Mouse (Mus musculus) mesoderm, embryonic 11.5 days (tissue): ENCODE measurements around the gene Oasl1.
"Not testable (repeated sequence)": the region's sequence is repeated elsewhere in the genome, so short reads cannot be mapped to it uniquely, and the experiment has no call there.

Experiments
- DNase-seq: peaks from one replicate; pipeline ENCODE4 v3.0.0-alpha.2; 2012; ENCODE audit warnings: low read depth, low spot score

Oasl1 gene

DNA sequence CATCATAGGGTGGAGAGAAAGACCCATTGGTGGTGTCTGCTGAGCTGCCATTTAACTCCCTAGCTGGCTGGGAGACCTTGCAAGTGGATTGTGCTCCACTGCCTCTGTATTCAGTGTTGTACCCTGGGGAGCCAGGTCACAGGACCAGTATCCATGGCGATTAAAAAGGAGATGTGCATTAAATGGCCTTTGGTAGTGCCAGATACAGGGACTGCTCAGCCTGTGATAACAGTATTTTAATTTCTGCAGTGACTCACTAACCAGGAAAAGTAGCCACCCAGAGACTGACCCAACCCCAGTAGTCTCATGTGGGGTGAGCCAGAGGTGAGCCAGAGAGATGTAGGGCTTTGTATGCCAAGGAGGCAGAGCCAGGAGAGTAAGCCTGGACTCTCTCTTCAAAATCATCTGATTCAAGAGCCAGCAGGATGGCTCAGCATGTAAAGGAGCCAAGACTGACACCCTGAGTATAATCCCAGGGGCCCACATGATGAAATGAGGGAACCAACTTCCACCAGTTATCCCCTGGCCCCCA lies 3.2 kb downstream of the Oasl1 start:
- no peak for DNase-seq

DNA sequence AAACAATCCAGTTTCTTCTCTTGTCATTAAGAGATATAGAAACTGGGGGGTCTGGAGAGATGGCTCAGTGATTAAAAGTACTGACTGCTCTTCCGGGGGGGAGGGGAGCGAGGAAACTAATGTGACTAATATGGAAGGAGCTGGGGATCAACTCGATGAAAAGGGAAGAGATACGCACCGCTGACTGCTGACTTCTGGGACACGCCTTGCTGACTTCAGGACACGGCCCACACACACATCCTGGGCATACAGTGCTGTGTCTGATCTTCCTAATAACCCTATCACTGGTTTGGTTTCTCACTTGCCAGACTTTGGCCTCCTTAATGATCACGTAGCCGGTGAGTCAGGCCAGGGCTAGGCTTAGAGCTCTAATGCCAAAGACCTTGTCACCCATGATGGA lies 3.7 kb downstream of the Oasl1 start:
- no peak for DNase-seq

DNA sequence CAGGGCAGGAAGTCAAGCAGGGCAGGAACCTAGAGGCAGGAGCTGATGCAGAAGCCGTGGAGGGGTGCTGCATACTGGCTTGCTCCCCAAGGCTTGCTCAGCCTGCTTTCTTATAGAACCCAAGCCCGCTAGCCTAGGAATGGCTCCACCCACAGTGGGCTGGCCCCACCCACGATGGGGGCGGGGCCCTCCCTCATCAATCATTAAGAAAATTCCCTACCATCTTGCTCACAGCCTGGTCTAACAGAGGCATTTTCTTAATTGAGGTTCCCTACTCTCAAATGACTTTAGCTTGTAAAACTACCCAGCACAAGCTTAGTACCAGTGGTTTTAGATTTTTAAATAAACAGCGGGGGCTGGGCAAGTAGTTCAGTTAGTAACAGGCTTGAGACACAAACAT lies 8.6 kb downstream of the Oasl1 start:
- no peak for DNase-seq

DNA sequence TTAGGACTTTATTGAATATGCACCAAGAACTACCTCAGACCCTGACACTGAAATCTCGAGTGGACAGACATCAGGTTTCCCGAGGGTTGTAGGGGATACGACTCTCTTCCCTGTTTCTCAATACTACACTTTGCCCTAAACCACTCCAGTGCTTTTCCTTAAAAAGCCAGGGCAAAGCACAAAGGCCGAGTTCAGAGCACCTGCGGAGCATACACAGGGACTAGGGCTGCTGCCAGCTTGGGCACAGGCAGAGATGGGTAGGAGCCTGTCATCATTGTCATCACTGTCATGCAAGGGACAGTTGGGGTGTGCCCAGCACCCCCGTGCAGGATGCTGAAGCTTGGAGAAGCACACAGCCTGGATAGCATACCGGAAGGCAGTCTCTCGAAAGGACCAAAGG lies 10.2 kb downstream of the Oasl1 start:
- no peak for DNase-seq

DNA sequence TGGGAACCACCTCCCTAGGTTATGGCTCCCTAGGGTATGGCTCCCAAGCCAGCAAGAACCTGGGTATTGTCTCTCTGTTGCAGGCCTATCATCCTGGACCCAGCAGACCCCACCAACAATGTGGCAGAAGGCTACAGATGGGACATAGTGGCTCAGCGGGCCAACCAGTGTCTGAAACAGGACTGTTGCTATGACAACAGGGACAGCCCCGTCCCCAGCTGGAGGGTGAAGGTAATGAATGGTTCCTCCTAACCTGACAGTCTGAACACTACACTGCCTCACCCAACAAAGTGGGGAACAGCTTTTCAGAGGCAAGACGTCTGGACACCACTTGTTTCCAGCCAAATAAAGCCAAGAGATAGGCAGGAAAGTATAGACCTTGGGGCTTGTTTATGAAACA lies 12.8 kb downstream of the Oasl1 start:
- DNase-seq: peak; percentile 50

- not testable (repeated sequence) for DNase-seq
These were observed 18.1 kb downstream of the Oasl1 start for GRCm38 (mm10) chr5:114941138-114941537.

- DNase-seq: peak; percentile 94
These were observed 19.2 kb downstream of the Oasl1 start, which contains the start of gene 2210016L21Rik for GRCm38 (mm10) chr5:114942074-114942765. Gene 2210016L21Rik (plus strand): TSS chr5:114942158.

- no peak for DNase-seq
These were observed 19.7 kb downstream of the Oasl1 start for GRCm38 (mm10) chr5:114942766-114943130.

GRCm38 (mm10) chr5:114945072-114945471 lies 22.0 kb downstream of the Oasl1 start:
- DNase-seq: no peak

DNA sequence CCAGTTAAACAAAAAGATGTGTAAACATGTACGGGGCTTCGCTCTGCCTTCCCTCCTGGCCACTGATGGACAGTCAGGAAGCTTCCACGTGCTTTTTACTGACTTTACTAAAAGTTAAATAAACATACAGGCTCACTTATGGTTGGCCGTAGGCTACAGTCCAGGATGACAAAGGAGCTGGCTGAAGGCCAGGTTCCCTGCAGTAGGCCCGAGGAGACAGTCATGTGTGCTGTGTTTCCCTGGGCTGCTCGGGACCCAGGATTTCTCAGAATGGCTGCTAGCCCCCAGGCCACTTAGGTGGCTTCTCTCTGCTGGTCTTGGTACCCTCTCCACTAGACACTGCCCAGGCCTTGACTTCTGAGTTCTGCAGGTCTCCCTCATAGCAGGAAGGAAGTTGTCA lies 25.9 kb downstream of the Oasl1 start:
- DNase-seq: no peak

DNA sequence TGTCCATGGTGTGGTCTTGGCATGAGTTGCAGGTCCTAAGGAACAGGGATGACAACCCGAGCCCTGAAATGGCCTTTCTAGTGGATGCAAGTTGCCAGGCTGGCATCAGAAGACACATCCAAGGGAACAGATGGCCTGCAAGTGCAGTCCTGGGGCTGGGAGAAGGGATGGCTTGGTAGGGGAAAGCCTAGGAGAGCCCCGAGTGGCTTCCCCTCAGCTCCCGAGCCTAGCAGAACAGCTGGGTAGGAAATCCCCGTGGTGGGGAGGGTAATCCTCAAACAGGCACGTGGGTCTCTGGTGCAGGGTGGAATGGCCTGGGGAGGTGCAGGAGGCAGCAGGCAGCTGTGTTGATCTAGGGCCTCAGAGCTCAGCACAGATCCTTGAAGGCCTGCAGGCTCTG lies 26.3 kb downstream of the Oasl1 start:
- no peak for DNase-seq

DNA sequence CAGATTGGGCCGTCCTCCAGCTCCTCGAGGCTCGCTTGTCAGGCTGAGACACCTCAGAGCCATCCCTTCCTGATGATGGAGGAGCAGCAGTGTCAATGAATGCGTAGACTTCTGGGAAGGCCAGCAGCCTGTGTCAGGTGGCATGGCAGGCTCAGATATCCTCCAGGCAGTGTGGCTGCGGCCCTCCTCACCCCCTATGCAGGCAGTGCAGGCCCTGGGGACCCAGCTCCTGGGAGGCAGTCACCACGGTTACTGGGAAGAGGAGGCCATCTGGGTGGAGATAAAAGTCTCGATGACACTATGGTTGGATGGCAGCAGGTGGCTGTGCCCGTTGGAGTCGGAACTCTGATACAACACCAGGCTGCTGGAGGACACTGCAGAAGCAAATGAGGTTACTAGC lies 26.8 kb downstream of the Oasl1 start:
- DNase-seq: no peak

GRCm38 (mm10) chr5:114950669-114951068 lies 27.6 kb downstream of the Oasl1 start:
- DNase-seq: no peak

GRCm38 (mm10) chr5:114951279-114951880 lies 28.3 kb downstream of the Oasl1 start:
- no peak for DNase-seq

- no peak for DNase-seq
These were observed 30.3 kb downstream of the Oasl1 start for GRCm38 (mm10) chr5:114953326-114953725.

- no peak for DNase-seq
These were observed 35.0 kb downstream of the Oasl1 start for GRCm38 (mm10) chr5:114958069-114958468.

- peak; percentile 31 for DNase-seq
These were observed 38.7 kb downstream of the Oasl1 start for GRCm38 (mm10) chr5:114961590-114962360.

DNA sequence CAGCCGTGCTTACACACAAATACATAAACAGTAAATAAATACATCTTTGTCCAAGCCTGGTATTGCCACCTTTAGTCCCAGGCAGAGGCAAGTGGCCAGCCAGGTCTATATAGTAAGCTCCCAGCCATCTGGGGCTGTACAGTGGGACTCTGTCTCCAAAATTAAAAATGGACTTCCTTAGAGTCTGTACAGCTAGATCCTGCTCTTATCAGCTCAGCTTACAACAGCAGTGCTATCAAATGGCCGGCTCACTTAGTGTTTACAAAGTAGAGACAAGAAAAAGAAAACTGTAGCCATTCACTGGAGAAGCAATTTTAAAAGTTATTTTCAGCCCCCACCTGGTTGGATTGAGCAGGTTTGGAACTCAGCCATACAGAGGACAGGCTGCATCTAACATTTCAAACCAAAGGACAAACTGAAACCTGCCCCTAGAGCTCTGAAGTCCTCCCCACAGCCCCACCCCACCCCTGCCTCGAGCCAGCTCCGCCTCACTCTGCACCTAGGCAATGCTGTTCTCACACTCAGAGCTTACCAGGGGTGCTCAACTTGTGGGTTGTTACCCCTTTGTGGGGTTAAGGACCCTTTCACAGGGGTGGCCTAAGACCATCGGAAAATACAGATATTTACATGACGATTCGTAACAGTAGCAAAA lies 41.4 kb downstream of the Oasl1 start:
- DNase-seq: no peak

DNA sequence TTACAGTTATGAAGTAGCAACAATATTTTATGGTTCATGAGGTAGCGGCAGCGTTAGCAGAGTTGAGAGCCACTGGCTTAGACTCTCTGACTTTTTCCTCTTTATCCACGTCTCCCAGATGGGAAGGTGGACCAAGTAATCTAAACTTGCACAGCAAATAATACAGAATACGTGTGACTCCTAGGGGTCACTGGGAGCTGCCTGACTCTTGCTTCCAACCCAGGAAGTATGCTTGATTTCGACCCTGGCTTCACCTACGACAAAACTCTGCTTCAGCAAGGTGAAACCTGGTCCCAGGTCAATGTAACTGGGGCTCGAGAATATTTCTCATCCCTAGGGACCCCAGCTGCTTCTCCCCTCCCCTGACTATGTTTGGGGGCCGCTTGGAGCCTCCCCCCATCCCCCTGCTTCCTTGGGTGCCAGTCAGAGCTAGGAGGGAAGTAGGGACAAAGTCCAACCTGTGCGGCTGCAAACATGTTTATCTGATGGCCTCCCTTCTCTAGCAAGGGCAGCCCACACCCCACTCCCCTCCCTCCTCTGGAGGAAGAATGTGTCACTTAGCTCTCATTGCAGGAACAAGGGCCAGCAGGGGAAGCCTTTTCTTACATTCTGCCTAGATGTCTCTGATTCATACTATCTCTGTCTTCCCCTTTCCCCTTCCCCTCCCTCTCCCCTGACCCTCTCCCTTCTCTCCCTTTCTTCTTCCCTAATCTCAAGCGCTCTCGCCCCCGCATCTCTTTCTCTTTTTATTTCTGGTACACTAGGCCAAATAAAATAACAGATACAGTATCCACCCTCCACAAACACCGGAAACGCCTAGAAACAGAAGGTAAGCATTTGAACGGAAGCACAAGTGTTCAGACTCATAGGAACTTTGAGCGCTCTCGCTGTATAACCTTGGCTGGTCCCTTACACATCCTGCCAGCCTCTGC lies 42.2 kb downstream of the Oasl1 start:
- no peak for DNase-seq

DNA sequence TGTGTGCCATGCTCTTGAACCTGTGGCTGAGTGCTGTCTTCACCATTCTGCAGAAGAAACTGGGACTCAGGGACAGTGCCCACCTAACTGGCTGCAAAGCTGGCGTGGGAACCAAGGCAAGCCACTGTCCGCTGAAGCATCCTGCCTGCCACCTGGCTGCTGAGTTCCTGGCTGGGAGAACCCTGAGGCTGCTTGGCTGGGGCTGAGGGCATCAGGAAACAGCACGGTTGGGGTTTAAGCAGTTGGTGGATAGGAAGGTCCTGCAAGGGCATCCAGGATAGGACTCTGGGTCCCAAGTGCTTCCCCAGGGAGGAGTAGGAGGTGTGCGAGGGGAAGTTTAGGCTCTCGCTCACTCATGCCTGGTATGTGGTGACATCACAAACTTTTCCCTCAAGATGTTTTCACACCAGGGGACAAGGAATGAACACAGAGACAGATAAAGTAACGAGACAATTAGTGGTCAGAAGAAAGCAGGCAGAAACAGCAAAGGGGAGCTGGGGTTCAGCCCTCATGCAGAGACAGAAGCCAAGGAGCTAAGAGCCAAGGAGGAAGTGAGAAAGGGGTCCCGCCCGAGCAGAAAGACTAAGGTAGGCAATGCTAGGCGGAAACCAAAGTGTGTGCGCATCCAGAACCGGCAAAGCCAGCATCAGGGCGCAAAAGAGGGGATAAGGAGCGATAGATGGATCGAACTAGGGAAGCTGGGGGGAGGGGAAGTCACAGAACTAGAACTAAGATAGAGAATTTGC lies 44.7 kb downstream of the Oasl1 start:
- no peak for DNase-seq
